Mouse (Mus musculus): ENCODE results near the gene A930009A15Rik. TPM values are rescaled to one million over a fixed set of nuclear protein-coding genes. Genes with fewer than 3 reads are reported as not detected.

Gene A930009A15Rik
- total and polyA plus RNA-seq, 3 experiments: not detected

DNA sequence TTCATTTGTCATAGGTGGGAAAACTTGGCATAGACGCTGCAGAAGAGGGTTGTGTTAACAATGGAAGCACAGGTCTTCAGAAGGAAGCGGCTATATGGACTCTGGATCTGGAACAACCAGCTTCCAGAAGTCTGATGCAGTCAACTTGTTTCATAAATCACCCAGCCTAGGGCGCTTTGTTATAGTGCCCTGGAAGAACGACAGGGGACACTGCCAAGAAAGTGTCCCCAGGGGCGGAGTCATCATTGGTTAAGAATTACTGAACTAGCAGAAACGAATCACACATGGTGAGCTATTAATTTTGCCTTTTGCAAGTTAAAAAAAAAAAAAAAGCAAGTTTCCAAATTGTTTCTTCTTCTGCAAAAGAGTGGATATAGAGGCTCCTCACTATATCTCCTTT is 26.9 kb upstream of the A930009A15Rik start:
- ATAC-seq (ENCODE audit: extremely low read depth, insufficient number of reproducible peaks, low FRiP score, poor library complexity, severe bottlenecking): no peak
- no peaks in the 10 kb centered on the region for H3K27me3 ChIP-seq (ENCODE audit: insufficient read depth, low read length)
- H3K36me3 ChIP-seq (replicated peaks): no peaks in the 10 kb centered on the region
- no peaks in the 10 kb centered on the region for H3K4me1 ChIP-seq (ENCODE audit: insufficient read depth, low read depth, low read length)
- H3K9me3 ChIP-seq (replicated peaks): peaks cover 3% of the 10 kb centered on the region; the same call in 1 of the 2 replicates
- DNase-seq (ENCODE audit: low spot score): no peak
- no peak overlapping the region for H3K4me3 ChIP-seq (ENCODE audit: low read depth, low read length)
- TF ChIP-seq GATA1 (IDR thresholded peaks at IDR 0.05; ENCODE audit: borderline replicate concordance, low read length) (no peak), TAL1 (conservative IDR thresholded peaks at IDR 0.05; ENCODE audit: low read depth, low read length) (no peak), CTCF (IDR thresholded peaks at IDR 0.05; ENCODE audit: low read depth, low read length) (no peak), POLR2AphosphoS5 (IDR thresholded peaks at IDR 0.05; ENCODE audit: insufficient replicate concordance, low read depth, low read length) (no peak), GATA2 (IDR thresholded peaks at IDR 0.05; ENCODE audit: borderline replicate concordance, low read depth, low read length) (no peak)

DNA sequence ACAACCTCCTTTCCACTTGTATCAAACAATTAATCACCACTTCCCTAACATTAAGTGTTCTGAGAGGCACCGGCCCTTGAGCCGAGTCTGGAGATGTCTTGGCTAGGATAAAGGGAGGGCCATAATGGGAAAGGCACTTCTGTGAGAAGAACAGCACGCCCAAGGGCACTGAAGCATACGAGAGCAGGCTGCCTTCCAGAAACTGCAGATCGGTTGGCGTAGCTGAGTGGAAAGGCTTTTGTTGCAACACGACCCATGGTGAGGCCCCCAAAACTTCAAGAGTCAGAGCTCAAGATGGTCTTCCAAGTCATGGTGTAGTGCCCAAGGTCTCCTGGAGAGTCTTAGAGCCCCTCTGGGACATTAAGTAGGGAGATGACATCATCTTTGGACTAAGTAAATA is 19.5 kb upstream of the A930009A15Rik start:
- TF ChIP-seq POLR2AphosphoS5 (IDR thresholded peaks at IDR 0.05; ENCODE audit: insufficient replicate concordance, low read depth, low read length) (no peak), TAL1 (conservative IDR thresholded peaks at IDR 0.05; ENCODE audit: low read depth, low read length) (no peak), GATA1 (IDR thresholded peaks at IDR 0.05; ENCODE audit: borderline replicate concordance, low read length) (no peak), CTCF (IDR thresholded peaks at IDR 0.05; ENCODE audit: low read depth, low read length) (no peak), GATA2 (IDR thresholded peaks at IDR 0.05; ENCODE audit: borderline replicate concordance, low read depth, low read length) (no peak)
- DNase-seq (ENCODE audit: low spot score) (no peak), ATAC-seq (ENCODE audit: extremely low read depth, insufficient number of reproducible peaks, low FRiP score, poor library complexity, severe bottlenecking) (no peak)
- H3K27me3 ChIP-seq (ENCODE audit: insufficient read depth, low read length): no peaks in the 10 kb centered on the region
- no peak overlapping the region for H3K4me3 ChIP-seq (ENCODE audit: low read depth, low read length)
- no peaks in the 10 kb centered on the region for H3K4me1 ChIP-seq (ENCODE audit: insufficient read depth, low read depth, low read length)
- H3K36me3 ChIP-seq (replicated peaks): no peaks in the 10 kb centered on the region
- H3K9me3 ChIP-seq (replicated peaks): peaks cover 9% of the 10 kb centered on the region

- DNase-seq (ENCODE audit: low spot score) (no peak), ATAC-seq (ENCODE audit: extremely low read depth, insufficient number of reproducible peaks, low FRiP score, poor library complexity, severe bottlenecking) (no peak)
- H3K4me1 ChIP-seq (ENCODE audit: insufficient read depth, low read depth, low read length): no peaks in the 10 kb centered on the region
- no peaks in the 10 kb centered on the region for H3K36me3 ChIP-seq (replicated peaks)
- TF ChIP-seq GATA2 (IDR thresholded peaks at IDR 0.05; ENCODE audit: borderline replicate concordance, low read depth, low read length): no peak
- no peak for TF ChIP-seq GATA1 (IDR thresholded peaks at IDR 0.05; ENCODE audit: borderline replicate concordance, low read length)
- no peak for TF ChIP-seq POLR2AphosphoS5 (IDR thresholded peaks at IDR 0.05; ENCODE audit: insufficient replicate concordance, low read depth, low read length)
- no peak for TF ChIP-seq CTCF (IDR thresholded peaks at IDR 0.05; ENCODE audit: low read depth, low read length)
- no peak for TF ChIP-seq TAL1 (conservative IDR thresholded peaks at IDR 0.05; ENCODE audit: low read depth, low read length)
- H3K4me3 ChIP-seq (ENCODE audit: low read depth, low read length): no peak overlapping the region
- H3K9me3 ChIP-seq (replicated peaks): peaks cover 13% of the 10 kb centered on the region
- H3K27me3 ChIP-seq (ENCODE audit: insufficient read depth, low read length): no peaks in the 10 kb centered on the region
Measured at GRCm38 (mm10) chr10:115551069-115551468, 18.7 kb upstream of the A930009A15Rik start.

GRCm38 (mm10) chr10:115553352-115554113 is 16.3 kb upstream of the A930009A15Rik start:
- TF ChIP-seq GATA1 (IDR thresholded peaks at IDR 0.05; ENCODE audit: borderline replicate concordance, low read length): no peak
- TF ChIP-seq TAL1 (conservative IDR thresholded peaks at IDR 0.05; ENCODE audit: low read depth, low read length): no peak
- TF ChIP-seq POLR2AphosphoS5 (IDR thresholded peaks at IDR 0.05; ENCODE audit: insufficient replicate concordance, low read depth, low read length): no peak
- no peak for TF ChIP-seq GATA2 (IDR thresholded peaks at IDR 0.05; ENCODE audit: borderline replicate concordance, low read depth, low read length)
- TF ChIP-seq CTCF (IDR thresholded peaks at IDR 0.05; ENCODE audit: low read depth, low read length): no peak
- H3K9me3 ChIP-seq (replicated peaks): peaks cover 18% of the 10 kb centered on the region
- H3K27me3 ChIP-seq (ENCODE audit: insufficient read depth, low read length): no peaks in the 10 kb centered on the region
- no peaks in the 10 kb centered on the region for H3K36me3 ChIP-seq (replicated peaks)
- H3K4me1 ChIP-seq (ENCODE audit: insufficient read depth, low read depth, low read length): no peaks in the 10 kb centered on the region
- no peak for ATAC-seq (ENCODE audit: extremely low read depth, insufficient number of reproducible peaks, low FRiP score, poor library complexity, severe bottlenecking)
- no peak for DNase-seq (ENCODE audit: low spot score)
- no peak overlapping the region for H3K4me3 ChIP-seq (ENCODE audit: low read depth, low read length)

DNA sequence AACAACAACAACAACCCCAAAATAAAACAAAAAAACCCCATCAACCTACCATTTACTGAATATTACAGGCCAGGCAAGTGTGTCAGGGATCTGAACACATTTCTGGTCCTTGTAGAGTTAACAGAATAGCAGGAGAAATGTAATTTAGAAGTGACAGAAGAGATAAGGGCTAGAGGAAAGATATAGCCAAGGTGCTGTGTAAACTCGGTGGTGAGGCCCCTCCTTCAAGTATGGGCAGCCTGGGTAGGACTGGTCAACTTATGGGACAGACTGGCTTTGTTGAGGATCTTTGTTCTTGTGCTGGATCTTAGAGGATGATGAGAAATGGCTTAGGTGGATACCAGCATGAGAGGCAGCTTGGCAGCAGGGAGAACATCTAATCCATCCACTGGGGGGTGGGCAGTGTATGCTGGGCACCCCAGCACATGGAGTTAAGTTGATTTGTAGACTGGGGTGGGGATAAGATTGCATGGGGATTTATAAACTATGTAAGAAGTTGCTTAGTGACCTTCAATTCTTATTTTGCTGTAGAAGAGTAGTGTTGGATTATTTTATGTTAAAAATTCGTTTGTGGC is 14.5 kb upstream of the A930009A15Rik start:
- no peaks in the 10 kb centered on the region for H3K27me3 ChIP-seq (ENCODE audit: insufficient read depth, low read length)
- ATAC-seq (ENCODE audit: extremely low read depth, insufficient number of reproducible peaks, low FRiP score, poor library complexity, severe bottlenecking) (no peak), DNase-seq (ENCODE audit: low spot score) (no peak)
- no peak for TF ChIP-seq POLR2AphosphoS5 (IDR thresholded peaks at IDR 0.05; ENCODE audit: insufficient replicate concordance, low read depth, low read length)
- no peak for TF ChIP-seq GATA2 (IDR thresholded peaks at IDR 0.05; ENCODE audit: borderline replicate concordance, low read depth, low read length)
- no peak for TF ChIP-seq GATA1 (IDR thresholded peaks at IDR 0.05; ENCODE audit: borderline replicate concordance, low read length)
- TF ChIP-seq CTCF (IDR thresholded peaks at IDR 0.05; ENCODE audit: low read depth, low read length): no peak
- TF ChIP-seq TAL1 (conservative IDR thresholded peaks at IDR 0.05; ENCODE audit: low read depth, low read length): no peak
- no peaks in the 10 kb centered on the region for H3K36me3 ChIP-seq (replicated peaks)
- H3K4me1 ChIP-seq (ENCODE audit: insufficient read depth, low read depth, low read length): no peaks in the 10 kb centered on the region
- H3K9me3 ChIP-seq (replicated peaks): peaks cover 19% of the 10 kb centered on the region
- H3K4me3 ChIP-seq (ENCODE audit: low read depth, low read length): no peak overlapping the region

DNA sequence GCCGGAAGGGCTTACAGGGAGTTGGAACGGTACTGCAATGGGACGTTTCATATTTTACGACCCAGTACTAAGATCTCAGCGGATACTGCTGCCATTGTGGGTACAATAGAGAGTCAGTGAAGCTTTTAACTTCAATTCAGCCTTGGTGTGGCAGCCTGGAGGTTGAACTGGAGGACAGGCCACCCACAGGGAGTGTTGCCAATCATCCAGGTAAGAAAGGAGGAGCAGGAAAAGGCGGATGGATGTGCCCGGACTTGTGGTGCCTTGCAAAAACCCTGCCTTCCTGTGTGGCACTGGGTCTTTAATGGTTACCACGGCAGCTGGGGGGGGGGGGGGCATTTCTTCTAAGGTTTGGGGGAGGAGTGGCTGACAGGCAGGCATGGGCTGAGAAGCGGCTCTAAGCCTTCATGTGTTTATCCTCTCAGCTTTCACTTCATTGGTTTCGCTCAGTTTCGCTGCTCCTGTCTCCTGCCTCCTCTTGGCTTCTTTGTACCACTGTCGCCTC is 13.0 kb upstream of the A930009A15Rik start:
- TF ChIP-seq GATA2 (IDR thresholded peaks at IDR 0.05; ENCODE audit: borderline replicate concordance, low read depth, low read length): no peak
- TF ChIP-seq TAL1 (conservative IDR thresholded peaks at IDR 0.05; ENCODE audit: low read depth, low read length): no peak
- TF ChIP-seq GATA1 (IDR thresholded peaks at IDR 0.05; ENCODE audit: borderline replicate concordance, low read length): no peak
- TF ChIP-seq POLR2AphosphoS5 (IDR thresholded peaks at IDR 0.05; ENCODE audit: insufficient replicate concordance, low read depth, low read length): no peak
- TF ChIP-seq CTCF (IDR thresholded peaks at IDR 0.05; ENCODE audit: low read depth, low read length): no peak
- ATAC-seq (ENCODE audit: extremely low read depth, insufficient number of reproducible peaks, low FRiP score, poor library complexity, severe bottlenecking) (no peak), DNase-seq (ENCODE audit: low spot score) (no peak)
- peaks cover 21% of the 10 kb centered on the region for H3K9me3 ChIP-seq (replicated peaks)
- H3K4me1 ChIP-seq (ENCODE audit: insufficient read depth, low read depth, low read length): no peaks in the 10 kb centered on the region
- no peaks in the 10 kb centered on the region for H3K27me3 ChIP-seq (ENCODE audit: insufficient read depth, low read length)
- no peaks in the 10 kb centered on the region for H3K36me3 ChIP-seq (replicated peaks)
- H3K4me3 ChIP-seq (ENCODE audit: low read depth, low read length): no peak overlapping the region

All from G1E (cell line).